Mouse (Mus musculus) heart, adult 2 months (tissue): Measurements from ENCODE around the gene Tjp3.

Experiments
- CTCF ChIP-seq: fragments of 200-600 bp; IDR thresholded peaks from 2 replicates; pipeline ENCODE4 v1.8.1; 2022; ENCODE audit warnings: antibody characterized with exemption, mild to moderate bottlenecking, moderate library complexity
- POLR2A ChIP-seq: fragments of 200-500 bp; IDR thresholded peaks from 2 replicates; pipeline ENCODE4 v1.6.1; 2011; ENCODE audit warnings: mild to moderate bottlenecking, low read depth, low read length, control low read depth; ENCODE audit not compliant: insufficient read depth

DNA sequence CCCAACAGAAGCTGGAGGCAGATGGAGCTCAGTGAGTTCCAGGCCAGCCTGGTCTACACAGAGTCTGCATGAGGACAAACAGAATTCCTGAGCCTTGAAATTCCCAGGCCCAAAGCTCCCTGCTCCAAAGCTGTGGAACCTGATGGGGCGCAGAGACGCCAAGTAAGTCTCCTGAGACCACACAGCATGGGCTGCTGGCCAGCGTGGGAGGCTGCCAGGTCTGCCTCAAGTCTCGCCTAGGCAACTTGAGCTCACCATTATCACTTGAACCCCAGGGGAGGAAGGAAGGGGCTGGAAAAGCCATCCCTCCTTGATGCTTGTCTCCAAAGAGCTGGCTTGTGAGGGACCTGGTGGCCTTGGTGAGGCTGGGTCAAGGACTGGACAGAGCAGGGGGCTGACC is 38.6 kb upstream of the Tjp3 start:
- 0 out of 2 replicates have a peak, but pooled peaks have one; percentile 22 for TF ChIP-seq POLR2A
- TF ChIP-seq CTCF = no peak
